Mouse (Mus musculus) MEL (cell line): ENCODE data around the gene Aarsd1. TPM values are rescaled to one million over a fixed set of nuclear protein-coding genes. Genes with fewer than 3 reads are reported as not detected.

Experiments
- DNase-seq: peaks from one replicate; pipeline ENCODE4 v3.0.0; 2011; ENCODE audit warnings: low read depth, low spot score
- H3K27ac ChIP-seq: 2 replicates; pipeline ENCODE4 v1.5.1; 2012; ENCODE audit warnings: low read depth, mild to moderate bottlenecking, control low read depth, low read length, moderate library complexity; ENCODE audit not compliant: control insufficient read depth
- H3K27me3 ChIP-seq, 2 experiments: fragments of 150-350 bp in 1 of 2; sonication (generic) in 1 of 2; 2 replicates each; pipeline ENCODE4 v1.6.1; 2012; ENCODE audit warnings: low read length in 2 of 2, mild to moderate bottlenecking in 2 of 2, improper control_type of control experiment in 1 of 2, moderate library complexity in 1 of 2; ENCODE audit not compliant: insufficient read depth in 2 of 2, control insufficient read depth in 1 of 2
- H3K36me3 ChIP-seq, 2 experiments: 2 replicates each; pipeline ENCODE4 v1.6.1; 2012 to 2014; ENCODE audit warnings: low read length in 2 of 2, improper control_type of control experiment in 1 of 2, inconsistent platforms in 1 of 2, mild to moderate bottlenecking in 1 of 2; ENCODE audit not compliant: insufficient read depth in 2 of 2, control insufficient read depth in 1 of 2
- H3K4me1 ChIP-seq, 2 experiments: fragments of 150-350 bp in 1 of 2; sonication (generic) in 1 of 2; 2 replicates each; pipeline ENCODE4 v1.6.1; 2012; ENCODE audit warnings: low read length in 2 of 2, improper control_type of control experiment in 1 of 2, mild to moderate bottlenecking in 1 of 2; ENCODE audit not compliant: insufficient read depth in 2 of 2, control insufficient read depth in 1 of 2
- H3K4me3 ChIP-seq, 2 experiments: fragments of 150-350 bp in 1 of 2; sonication (generic) in 1 of 2; 2 replicates each; pipeline ENCODE4 v1.5.1; 2012; ENCODE audit warnings: low read depth in 2 of 2, low read length in 2 of 2, mild to moderate bottlenecking in 2 of 2, moderate library complexity in 2 of 2, control low read depth in 1 of 2, improper control_type of control experiment in 1 of 2; ENCODE audit not compliant: control insufficient read depth in 1 of 2, insufficient read depth in 1 of 2
- H3K79me2 ChIP-seq: 2 replicates; pipeline ENCODE4 v1.6.1; 2012; ENCODE audit warnings: mild to moderate bottlenecking, low read length, moderate library complexity; ENCODE audit not compliant: control insufficient read depth, poor library complexity, insufficient read depth
- H3K9ac ChIP-seq: 2 replicates; pipeline ENCODE4 v1.6.1; 2012; ENCODE audit warnings: low read depth, mild to moderate bottlenecking, control low read depth, low read length, moderate library complexity; ENCODE audit not compliant: control insufficient read depth, poor library complexity, severe bottlenecking
- H3K9me3 ChIP-seq: fragments of 150-350 bp; sonication (generic); replicated peaks from 2 replicates; pipeline ENCODE4 v1.6.1; 2012; ENCODE audit warnings: mild to moderate bottlenecking, low read length, improper control_type of control experiment, moderate library complexity; ENCODE audit not compliant: insufficient read depth
- BHLHE40 ChIP-seq: IDR thresholded peaks from 2 replicates; pipeline ENCODE4 v1.6.1; 2012; ENCODE audit warnings: low read depth, mild to moderate bottlenecking, inconsistent platforms, low read length, improper control_type of control experiment, borderline replicate concordance
- EP300 ChIP-seq, 2 experiments: IDR thresholded peaks; 2 replicates each; pipeline ENCODE4 v1.6.1; 2011; ENCODE audit warnings: improper control_type of control experiment in 2 of 2, low read length in 2 of 2, low read depth in 1 of 2, mild to moderate bottlenecking in 1 of 2
- GATA1 ChIP-seq: IDR thresholded peaks from 2 replicates; pipeline ENCODE4 v1.6.1; 2011; ENCODE audit warnings: low read depth, low read length, improper control_type of control experiment
- JUND ChIP-seq: IDR thresholded peaks from 2 replicates; pipeline ENCODE4 v1.6.1; 2011; ENCODE audit warnings: low read depth, mild to moderate bottlenecking, improper control_type of control experiment, low read length
- KAT2A ChIP-seq: conservative IDR thresholded peaks from 2 replicates; pipeline ENCODE4 v1.6.1; 2012; ENCODE audit warnings: low read depth, low read length, improper control_type of control experiment, inconsistent platforms
- MAFK ChIP-seq: IDR thresholded peaks from 2 replicates; pipeline ENCODE4 v1.6.1; 2011; ENCODE audit warnings: low read depth, mild to moderate bottlenecking, low read length, improper control_type of control experiment, borderline replicate concordance
- MAX ChIP-seq: IDR thresholded peaks from 2 replicates; pipeline ENCODE4 v1.6.1; 2011; ENCODE audit warnings: low read length, improper control_type of control experiment
- MAZ ChIP-seq: IDR thresholded peaks from 2 replicates; pipeline ENCODE4 v1.6.1; 2012; ENCODE audit warnings: low read depth, mild to moderate bottlenecking, inconsistent platforms, low read length, improper control_type of control experiment
- MXI1 ChIP-seq: IDR thresholded peaks from 2 replicates; pipeline ENCODE4 v1.6.1; 2011; ENCODE audit warnings: mild to moderate bottlenecking, low read depth, low read length, improper control_type of control experiment
- MYC ChIP-seq: IDR thresholded peaks from 2 replicates; pipeline ENCODE4 v1.6.1; 2011; ENCODE audit warnings: low read depth, mild to moderate bottlenecking, low read length, improper control_type of control experiment, moderate library complexity
- NELFE ChIP-seq: IDR thresholded peaks from 2 replicates; pipeline ENCODE4 v1.6.1; 2011; ENCODE audit warnings: low read depth, low read length, improper control_type of control experiment
- NRF1 ChIP-seq: IDR thresholded peaks from 2 replicates; pipeline ENCODE4 v1.6.1; 2014; ENCODE audit warnings: low read depth, mild to moderate bottlenecking, inconsistent platforms, low read length, improper control_type of control experiment, moderate library complexity; ENCODE audit not compliant: poor library complexity, insufficient read depth, severe bottlenecking
- POLR2A ChIP-seq, 2 experiments: IDR thresholded peaks; 2 replicates each; pipeline ENCODE4 v1.6.1; 2011 to 2012; ENCODE audit warnings: low read length in 2 of 2, mild to moderate bottlenecking in 2 of 2, control low read depth in 1 of 2, improper control_type of control experiment in 1 of 2, low read depth in 1 of 2, moderate library complexity in 1 of 2; ENCODE audit not compliant: control insufficient read depth in 1 of 2, insufficient read depth in 1 of 2, poor library complexity in 1 of 2
- RCOR1 ChIP-seq: IDR thresholded peaks from 2 replicates; pipeline ENCODE4 v1.6.1; 2012; ENCODE audit warnings: low read depth, mild to moderate bottlenecking, inconsistent platforms, low read length, improper control_type of control experiment
- SIN3A ChIP-seq: IDR thresholded peaks from 2 replicates; pipeline ENCODE4 v1.6.1; 2012; ENCODE audit warnings: low read length, improper control_type of control experiment, inconsistent platforms
- TBP ChIP-seq: IDR thresholded peaks from 2 replicates; pipeline ENCODE4 v1.8.0; 2011; ENCODE audit warnings: low read depth, low read length, improper control_type of control experiment
- TCF12 ChIP-seq: IDR thresholded peaks from 2 replicates; pipeline ENCODE4 v1.6.1; 2014; ENCODE audit warnings: low read depth, mild to moderate bottlenecking, inconsistent platforms, low read length, improper control_type of control experiment, moderate library complexity
- UBTF ChIP-seq: IDR thresholded peaks from 2 replicates; pipeline ENCODE4 v1.6.1; 2012; ENCODE audit warnings: low read depth, mild to moderate bottlenecking, inconsistent platforms, low read length, improper control_type of control experiment, moderate library complexity, borderline replicate concordance; ENCODE audit not compliant: insufficient read depth
- USF1 ChIP-seq: IDR thresholded peaks from 2 replicates; pipeline ENCODE4 v1.6.1; 2014; ENCODE audit warnings: low read depth, mild to moderate bottlenecking, inconsistent platforms, low read length, improper control_type of control experiment, moderate library complexity
- USF2 ChIP-seq, 2 experiments: IDR thresholded peaks; 2 replicates each; pipeline ENCODE4 v1.6.1; 2011 to 2012; ENCODE audit warnings: improper control_type of control experiment in 2 of 2, low read length in 2 of 2, borderline replicate concordance in 1 of 2, inconsistent platforms in 1 of 2, low read depth in 1 of 2, mild to moderate bottlenecking in 1 of 2; ENCODE audit not compliant: insufficient read depth in 1 of 2
- ZC3H11A ChIP-seq: IDR thresholded peaks from 2 replicates; pipeline ENCODE4 v1.6.1; 2012; ENCODE audit warnings: low read depth, mild to moderate bottlenecking, inconsistent platforms, low read length, improper control_type of control experiment
- ZNF384 ChIP-seq: IDR thresholded peaks from 2 replicates; pipeline ENCODE4 v1.6.1; 2012; ENCODE audit warnings: low read depth, mild to moderate bottlenecking, inconsistent platforms, low read length, improper control_type of control experiment
- polyA plus RNA-seq, 2 experiments: library from polyadenylated mRNA; stranded (reverse) in 1 of 2; unstranded in 1 of 2; fragments of >175 nt in 1 of 2; fragments of >200 nt in 1 of 2; gene quantifications; 2 replicates each; pipeline versions ENCODE4 v1.2.1 to v1.2.4; 2012; ENCODE audit warnings: low replicate concordance in 2 of 2, low read depth in 1 of 2; ENCODE audit not compliant: insufficient read length in 2 of 2, insufficient read depth in 1 of 2, missing spikeins in 1 of 2
- total RNA-seq: library from RNA; depleted of rRNA; stranded (reverse); fragments of 300-350 nt; gene quantifications from 2 replicates; pipeline ENCODE4 v1.2.3, GENCODE M21; 2012

Gene Aarsd1
- total and polyA plus RNA-seq, 3 experiments, result 80.5 to 371 (median 133) TPM

DNA sequence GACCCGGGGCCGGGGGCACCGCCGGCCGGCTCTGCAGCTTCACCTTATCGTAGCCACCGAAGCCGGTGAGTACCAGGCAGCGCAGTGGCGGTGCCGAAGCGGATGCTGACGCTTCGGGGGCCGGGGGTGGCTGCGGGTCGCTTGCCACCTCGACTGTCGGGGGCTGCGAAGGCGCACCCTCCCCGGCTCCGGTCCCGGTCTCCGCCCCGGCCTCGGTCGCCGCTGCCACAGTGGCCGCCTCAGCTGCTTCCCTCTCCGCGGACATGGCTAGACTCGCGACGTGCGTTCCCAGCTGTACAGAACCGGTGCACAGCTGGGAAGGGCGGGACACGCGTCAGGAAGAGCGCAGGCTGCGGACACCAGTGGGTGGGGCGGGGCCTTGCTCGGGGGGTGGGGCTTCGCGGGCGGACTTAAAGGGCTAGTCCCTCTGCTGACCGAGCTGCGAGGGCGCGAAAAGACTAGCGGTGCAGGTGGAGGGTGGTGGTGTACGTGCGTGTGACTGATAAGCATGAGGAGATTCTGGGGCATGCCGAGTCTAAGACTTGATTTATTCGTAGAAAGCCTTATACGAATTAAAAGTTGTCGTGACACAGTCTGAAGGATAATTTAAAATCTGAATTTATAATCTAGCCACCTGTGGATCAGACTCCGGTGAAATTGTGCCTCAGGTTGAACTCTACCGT, 48.6 kb upstream of the Aarsd1 start, which contains the start of gene Vat1 (continued):
- TF ChIP-seq NELFE (no peak; the same call in 1 of the 2 replicates), MAZ (peak; percentile 56; the same call in 1 of the 2 replicates), SIN3A (peak; percentile 79; the same call in 1 of the 2 replicates), RCOR1 (peak; percentile 64)

- H3K79me2 ChIP-seq, result peaks cover 6% of the 10 kb centered on the region; the same call in 1 of the 2 replicates
- peaks cover 0 to 27% of the 10 kb centered on the region in 2 experiments; a peak in 3 of 4 replicates for H3K36me3 ChIP-seq
- H3K9me3 ChIP-seq, result no peaks in the 10 kb centered on the region
- H3K27ac ChIP-seq, result peak overlapping the region; percentile 82
- no peak for TF ChIP-seq POLR2A (IDR thresholded peaks at IDR 0.05; ENCODE audit: control insufficient read depth in 1 of 2, insufficient read depth in 1 of 2, low read depth in 1 of 2, low read length in 2 of 2, poor library complexity in 1 of 2)
- TF ChIP-seq BHLHE40, result peak; percentile 56; the same call in 1 of the 2 replicates
- peak in 1 of 2 experiments; percentile 20; a peak in 1 of 4 replicates for TF ChIP-seq EP300 (IDR thresholded peaks at IDR 0.05; ENCODE audit: low read depth in 1 of 2, low read length in 2 of 2)
- TF ChIP-seq MAX, result peak; percentile 73
- TF ChIP-seq NRF1, result peak; percentile 89
- TF ChIP-seq MAFK, result no peak
- TF ChIP-seq USF2 (IDR thresholded peaks at IDR 0.05; ENCODE audit: borderline replicate concordance in 1 of 2, insufficient read depth in 1 of 2, low read depth in 1 of 2, low read length in 2 of 2), result no peak
- peak; percentile 79 for TF ChIP-seq MAZ
- TF ChIP-seq ZC3H11A, result no peak
- no peak for TF ChIP-seq JUND
- peak; percentile 23; the same call in 1 of the 2 replicates for TF ChIP-seq TCF12
- TF ChIP-seq NELFE, result no peak; the same call in 1 of the 2 replicates
- peak; percentile 78 for TF ChIP-seq USF1
- no peak for TF ChIP-seq KAT2A
- peak; percentile 77; the same call in 1 of the 2 replicates for TF ChIP-seq UBTF
- TF ChIP-seq GATA1, result no peak
- peak; percentile 45; the same call in 1 of the 2 replicates for TF ChIP-seq TBP
- peak; percentile 52 for TF ChIP-seq MXI1
- TF ChIP-seq MYC, result no peak
- no peak for TF ChIP-seq ZNF384
- TF ChIP-seq RCOR1, result no peak
- no peak; the same call in 1 of the 2 replicates for TF ChIP-seq SIN3A
- TF ChIP-seq, all 39 proteins: peak for 10
- Histone ChIP-seq H3K27me3 (no peaks in the 10 kb centered on the region), H3K4me3 (peak overlapping the region; percentile 70 to 82), H3K9ac (peak overlapping the region; percentile 78), H3K4me1 (peaks cover 12 to 33% of the 10 kb centered on the region in 2 experiments)
- peak; percentile 91 for DNase-seq
Observed at GRCm38 (mm10) chr11:101465101-101465868, 47.9 kb upstream of the Aarsd1 start.
